Mouse (Mus musculus) lung, postnatal 10 days (tissue): ENCODE results near the gene Lsm14b.
A peak's percentile ranks its signal among the peaks of the same experiment; 100 is the strongest.

Source experiments
- DNase-seq: peaks from one replicate; pipeline ENCODE4 v3.0.0; 2021

Lsm14b gene

DNA sequence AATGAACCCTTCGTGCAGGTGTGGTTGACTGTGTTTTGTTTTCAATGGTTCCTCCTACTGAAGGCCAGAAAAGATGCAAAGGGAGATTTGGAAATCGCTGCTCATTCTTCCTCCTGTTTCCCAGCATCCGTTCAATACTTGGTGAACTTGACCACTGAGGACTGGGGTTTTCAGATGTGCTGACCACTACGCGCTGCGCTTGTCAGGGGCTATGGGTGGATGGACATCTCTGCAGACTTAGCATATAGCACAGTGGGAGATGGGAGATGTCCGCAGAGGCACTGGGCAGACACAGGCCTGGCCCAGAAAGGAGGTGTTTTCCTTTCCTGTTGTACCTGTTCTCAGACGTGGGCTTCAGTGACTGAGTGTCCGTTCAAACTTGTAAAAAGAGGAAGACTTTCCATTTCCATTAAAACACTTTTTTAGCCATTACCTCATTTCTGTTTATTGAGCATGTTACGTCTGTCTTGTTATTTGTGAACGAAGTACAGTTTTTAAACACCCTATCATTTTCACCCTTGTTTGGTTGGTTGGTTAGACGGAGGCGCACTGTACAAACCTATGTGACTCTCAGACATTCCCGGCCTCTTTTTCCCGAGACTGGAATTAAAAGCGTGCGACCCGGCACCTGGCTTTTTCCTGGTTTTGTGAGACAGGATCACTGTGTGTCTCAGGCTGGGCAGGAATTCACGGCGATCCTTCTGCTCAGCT lies 45.1 kb downstream of the Lsm14b start:
- DNase-seq, result no peak

DNA sequence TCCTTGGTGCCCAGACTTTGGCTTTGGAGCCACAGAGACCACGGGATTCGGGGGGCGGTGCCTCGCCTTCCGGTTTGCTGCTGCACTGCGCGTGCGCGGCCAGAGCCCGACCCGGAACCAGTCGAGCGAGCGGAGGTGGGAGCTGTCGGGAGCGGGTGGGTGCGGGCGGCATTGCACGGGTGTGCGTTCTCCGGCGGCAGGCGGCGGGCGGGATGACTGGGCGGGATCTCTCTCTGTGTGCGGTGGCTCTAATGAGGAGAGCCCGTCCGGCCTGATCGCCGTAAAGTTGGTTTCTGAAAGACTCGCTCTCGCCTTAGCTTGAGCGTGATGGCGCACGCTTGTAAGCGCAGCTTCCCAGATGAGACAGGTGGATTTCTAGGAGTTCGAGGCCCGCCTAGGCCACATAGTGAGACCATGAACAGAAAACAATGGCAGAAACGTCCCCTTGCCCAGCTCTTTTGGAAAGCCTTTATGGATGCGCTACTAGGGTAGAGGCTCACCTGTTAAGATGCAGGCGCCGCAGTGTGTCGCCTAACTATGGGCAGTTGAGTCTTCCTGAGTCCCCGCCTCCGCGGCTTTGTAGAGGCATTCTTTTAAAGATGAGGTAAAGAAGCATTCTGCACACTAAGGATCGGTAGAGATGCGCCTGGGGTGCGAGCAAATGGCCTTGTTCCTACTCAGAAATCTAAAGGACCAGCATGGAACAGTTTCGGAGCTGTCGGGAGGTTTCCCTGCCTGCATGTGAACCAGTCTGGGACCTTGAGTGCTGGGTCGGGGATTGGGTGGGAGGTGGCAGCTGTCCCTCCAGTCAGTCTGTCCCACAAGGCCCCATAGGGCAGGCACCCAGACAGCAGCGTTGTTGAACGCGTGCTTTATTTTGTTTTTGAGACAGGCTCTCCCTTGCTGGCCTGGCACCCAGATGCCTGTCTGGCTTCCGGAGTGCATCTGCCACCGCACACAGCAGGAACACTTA lies 46.0 kb downstream of the Lsm14b start, which contains the start of gene Mtg2:
Gene Mtg2, plus strand, starts transcription at position 108 of the 973 bp plus-strand sequence.
- DNase-seq, result peak; percentile 97

DNA sequence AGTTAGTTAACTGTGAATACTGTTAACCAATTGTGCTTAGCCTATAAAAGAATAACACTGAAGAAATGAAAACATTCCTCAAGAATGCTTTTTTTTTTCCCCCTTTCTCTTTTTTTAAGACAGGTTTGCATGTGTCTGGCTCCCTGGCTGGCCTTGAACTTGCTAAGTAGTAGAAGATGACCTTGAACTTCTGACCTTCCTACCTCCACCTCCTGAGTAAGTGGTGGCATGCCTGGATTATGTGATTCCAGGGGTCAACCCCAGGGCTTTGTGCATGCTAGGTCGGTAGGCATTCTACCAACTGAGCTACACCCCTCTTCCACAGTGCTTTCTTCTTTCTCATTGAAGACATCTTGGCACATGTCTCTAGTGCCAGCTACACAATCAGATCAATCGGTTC lies 46.9 kb downstream of the Lsm14b start:
- DNase-seq, result no peak

DNA sequence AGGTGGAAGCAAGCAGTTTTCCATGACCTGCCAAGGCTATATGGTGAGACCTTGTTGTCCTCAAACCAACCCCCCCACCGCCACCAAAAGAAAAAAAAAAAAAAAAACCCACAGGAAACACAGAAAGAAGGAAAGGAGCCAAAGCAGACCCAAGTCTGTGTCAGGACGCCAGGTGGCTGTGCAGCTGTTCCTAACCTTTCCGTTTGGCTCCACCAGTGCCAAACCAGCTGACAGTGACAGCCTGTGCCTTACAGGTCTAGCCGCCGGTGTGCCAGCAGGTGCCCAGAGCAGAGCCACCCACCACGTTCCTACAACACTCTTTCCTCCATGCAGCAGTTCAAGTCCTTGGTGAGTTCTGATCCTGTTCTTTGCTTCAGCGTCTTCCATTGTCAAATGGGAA lies 48.1 kb downstream of the Lsm14b start:
- DNase-seq, result no peak

DNA sequence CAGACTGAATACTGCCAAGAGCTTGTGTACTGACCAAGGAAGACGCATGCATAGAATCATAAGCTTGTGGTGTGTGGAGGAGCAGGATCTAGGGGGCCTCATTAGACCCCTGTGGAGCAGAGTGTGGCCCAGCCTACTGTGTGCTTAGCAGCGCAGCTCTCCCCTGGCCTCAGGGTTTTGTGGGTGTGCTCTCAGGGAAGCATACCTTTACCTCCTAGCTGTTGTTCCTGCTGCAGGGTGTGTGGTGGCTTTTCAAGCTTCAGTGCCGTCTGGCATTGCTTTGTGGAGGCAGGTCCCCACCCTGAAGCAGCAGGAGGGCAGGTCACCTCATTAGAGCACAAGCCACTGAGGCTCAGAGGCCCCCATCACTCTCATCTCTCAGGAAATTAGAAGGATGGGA lies 52.8 kb downstream of the Lsm14b start:
- no peak for DNase-seq

DNA sequence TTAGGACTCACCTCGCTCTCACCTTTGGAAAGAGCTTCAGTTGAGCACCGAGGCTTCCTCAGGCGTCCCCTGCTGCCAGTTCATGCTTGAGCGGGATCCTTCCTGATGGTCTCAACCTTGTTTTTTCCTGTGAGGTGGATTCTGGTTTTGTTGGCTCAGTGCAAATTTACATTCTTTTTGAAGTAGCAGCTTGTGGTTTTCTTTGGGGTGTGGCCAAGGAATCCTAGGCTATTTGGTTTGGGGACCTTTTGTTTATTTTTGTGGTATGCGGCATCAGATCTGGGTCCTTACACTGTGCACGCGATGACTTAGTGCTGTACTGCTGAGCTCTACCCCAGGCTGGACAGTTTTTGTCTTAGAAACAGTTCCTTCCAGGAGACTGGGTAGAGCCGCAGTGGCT lies 55.9 kb downstream of the Lsm14b start:
- peak; percentile 36 for DNase-seq

DNA sequence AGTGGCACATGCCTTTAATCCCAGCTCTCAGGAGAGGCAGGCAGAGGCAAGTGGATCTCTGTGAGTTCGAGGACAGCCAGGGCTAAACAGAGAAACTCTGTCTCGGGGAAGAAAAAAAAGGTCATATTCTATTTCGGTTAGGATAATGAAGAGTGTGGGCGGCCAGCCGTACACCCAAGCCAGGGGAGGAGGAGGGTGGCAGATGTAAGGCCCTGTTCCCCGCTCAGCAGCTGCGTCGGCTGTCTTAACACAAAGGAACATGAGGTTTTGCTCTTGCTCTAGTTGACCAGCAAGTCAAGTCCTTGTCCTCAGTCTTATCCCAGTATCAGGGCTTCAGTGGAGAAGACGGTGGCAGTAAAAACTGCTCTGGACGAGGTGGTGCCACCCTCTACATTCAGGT lies 58.3 kb downstream of the Lsm14b start:
- DNase-seq, result no peak

DNA sequence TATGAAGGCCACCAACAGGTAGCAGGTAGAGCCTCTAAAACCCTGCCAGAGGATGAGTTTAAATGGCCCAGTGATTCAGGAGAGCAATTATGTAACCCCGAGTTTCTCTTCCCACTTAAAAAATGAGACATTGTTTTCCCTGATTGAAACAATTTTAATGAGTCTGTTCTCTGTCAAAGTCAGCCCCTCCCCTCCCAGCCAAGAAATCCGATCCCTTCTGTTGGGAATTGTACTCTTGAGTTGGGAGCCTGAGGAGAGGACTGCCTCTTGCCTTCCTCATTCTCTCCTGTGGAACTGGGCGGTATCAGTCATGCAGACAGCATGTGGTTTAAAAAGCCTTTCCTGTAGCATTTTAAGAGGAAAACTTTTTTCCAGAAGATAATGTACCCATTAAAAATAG lies 59.8 kb downstream of the Lsm14b start:
- DNase-seq, result no peak
